Mouse (Mus musculus) stomach, postnatal 0 days (tissue): ENCODE measurements around the gene Pde8a. TPM values are rescaled to one million over a fixed set of nuclear protein-coding genes. Genes with fewer than 3 reads are reported as not detected.
A peak's percentile ranks its signal among the peaks of the same experiment; 100 is the strongest.
"Not testable (repeated sequence)": the region's sequence is repeated elsewhere in the genome, so short reads cannot be mapped to it uniquely, and the experiment has no call there.

Experiments
- ATAC-seq: fragments of 200-750 bp; cut with Nextera tagmentation; 2 replicates; pipeline ENCODE4 v1.8.0; 2017; ENCODE audit not compliant: low FRiP score, low TSS enrichment
- DNase-seq: peaks from one replicate; pipeline ENCODE4 v3.0.0-alpha.2; 2016; ENCODE audit warnings: low spot score
- H3K27ac ChIP-seq: fragments of 300-500 bp; sonication (generic); replicated peaks from 2 replicates; pipeline ENCODE4 v1.5.1; 2014; ENCODE audit warnings: mild to moderate bottlenecking, control low read depth
- H3K27me3 ChIP-seq: fragments of 300-500 bp; sonication (generic); 2 replicates; pipeline ENCODE4 v1.6.1; 2014; ENCODE audit warnings: low read length; ENCODE audit not compliant: control insufficient read depth, insufficient read depth
- H3K36me3 ChIP-seq: fragments of 300-500 bp; sonication (generic); 2 replicates; pipeline ENCODE4 v1.6.1; 2014; ENCODE audit warnings: low read length, mixed read lengths; ENCODE audit not compliant: control insufficient read depth, insufficient read depth
- H3K4me1 ChIP-seq: fragments of 300-500 bp; sonication (generic); replicated peaks from 2 replicates; pipeline ENCODE4 v1.6.1; 2014; ENCODE audit warnings: antibody characterized with exemption; ENCODE audit not compliant: control insufficient read depth, insufficient read depth
- H3K4me2 ChIP-seq: fragments of 300-500 bp; sonication (generic); replicated peaks from 2 replicates; pipeline ENCODE4 v1.6.1; 2014; ENCODE audit warnings: low read depth, mild to moderate bottlenecking, control low read depth, moderate library complexity
- H3K4me3 ChIP-seq: fragments of 300-500 bp; sonication (generic); 2 replicates; pipeline ENCODE4 v1.5.1; 2014; ENCODE audit warnings: low read depth, low read length, control low read depth
- H3K9ac ChIP-seq: fragments of 300-500 bp; sonication (generic); 2 replicates; pipeline ENCODE4 v1.6.1; 2014; ENCODE audit warnings: mild to moderate bottlenecking, low read length, control low read depth, mixed read lengths
- H3K9me3 ChIP-seq: fragments of 300-500 bp; sonication (generic); 2 replicates; pipeline ENCODE4 v1.6.1; 2016; ENCODE audit warnings: low read length; ENCODE audit not compliant: control insufficient read depth
- CTCF ChIP-seq: IDR thresholded peaks from 2 replicates; pipeline ENCODE4 v1.5.1; 2016; ENCODE audit warnings: antibody characterized with exemption, low read depth, mild to moderate bottlenecking, moderate library complexity
- EP300 ChIP-seq: optimal IDR thresholded peaks from 2 replicates; pipeline ENCODE3; 2016; ENCODE audit warnings: antibody characterized with exemption
- WGBS: fragments of 180-500 bp; shearing (Covaris S2); extraction: QIAGEN DNeasy Blood & Tissue Kit; methylation state at CpG from one replicate; pipeline ENCODE4 v1.1.7; 2014; 5-methylcytosine and 5-hydroxymethylcytosine counted together
- polyA plus RNA-seq: library from polyadenylated mRNA; unstranded; fragments of >200 nt; fragmentation: Nextera tagmentation; extraction: Ambion mirVana; gene quantifications from 2 replicates; pipeline ENCODE4 v1.2.1, GENCODE M21; 2015

The Pde8a gene
- polyA plus RNA-seq, 1 experiment from 2014 or later: 4.9 TPM

GRCm38 (mm10) chr7:81202389-81202788 lies 11.0 kb upstream of the Pde8a start:
- Histone ChIP-seq H3K4me3 (no peak overlapping the region), H3K4me1 (0 out of 2 replicates have a peak, but pooled peaks cover 3% of the 10 kb centered on the region), H3K27me3 (no peaks in the 10 kb centered on the region), H3K9ac (no peak overlapping the region), H3K36me3 (no peaks in the 10 kb centered on the region), H3K9me3 (no peaks in the 10 kb centered on the region), H3K27ac (no peak overlapping the region), H3K4me2 (no peak overlapping the region)
- TF ChIP-seq CTCF (no peak), EP300 (no peak)
- DNase-seq (no peak), ATAC-seq (no peak)
- 29% methylated on average over 5 of the region's 5 CpGs for WGBS

DNA sequence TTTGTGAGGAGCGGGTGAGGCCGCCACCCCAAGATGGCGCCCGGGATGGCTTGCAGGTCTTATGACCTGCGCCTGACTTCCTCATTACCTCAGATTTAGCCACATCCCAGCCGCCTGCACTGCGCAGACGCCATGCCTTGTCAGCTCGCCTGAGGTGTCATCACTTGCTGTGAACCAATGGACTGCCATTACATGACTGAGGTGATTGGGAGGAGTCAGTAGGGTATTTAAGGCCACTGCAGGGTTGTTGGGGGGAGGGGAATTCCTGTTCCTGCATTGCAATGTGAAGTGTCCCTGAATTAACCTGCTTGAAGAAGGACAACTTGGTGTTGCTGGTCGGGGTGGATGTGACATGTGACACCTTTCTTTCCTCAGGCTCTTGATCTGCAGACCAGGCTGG lies 9.8 kb upstream of the Pde8a start:
- ATAC-seq: not testable (repeated sequence)
- whole genome bisulfite sequencing: 94% methylated on average over 10 of the region's 10 CpGs

DNA sequence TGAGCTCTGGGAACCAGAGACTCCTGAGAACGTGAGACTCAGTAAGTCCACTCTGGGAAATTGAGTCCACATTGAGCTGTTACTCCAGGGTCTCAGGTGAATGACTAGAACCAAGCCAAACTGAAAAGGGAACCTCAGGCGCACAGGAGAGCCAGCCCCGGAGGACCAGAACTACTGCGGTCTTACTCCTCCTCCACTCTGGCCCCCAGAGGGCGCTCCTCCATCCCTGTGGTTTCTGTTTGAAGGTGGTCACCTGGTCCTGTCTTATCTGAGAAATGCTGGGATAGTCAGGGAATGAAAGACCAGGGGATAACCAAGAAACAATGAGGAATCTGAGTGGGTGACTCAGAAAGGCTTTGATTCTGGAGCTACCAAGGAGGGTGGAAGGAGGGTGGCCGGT lies 4.5 kb upstream of the Pde8a start:
- Histone ChIP-seq H3K9ac (no peak overlapping the region), H3K27ac (no peak overlapping the region), H3K36me3 (no peaks in the 10 kb centered on the region), H3K4me1 (no peaks in the 10 kb centered on the region), H3K27me3 (no peaks in the 10 kb centered on the region), H3K4me3 (no peak overlapping the region), H3K4me2 (no peak overlapping the region), H3K9me3 (no peaks in the 10 kb centered on the region)
- DNase-seq (peak; percentile 86), ATAC-seq (no peak)
- 14% methylated on average over 6 of the region's 6 CpGs for WGBS
- TF ChIP-seq EP300 (no peak), CTCF (peak; percentile 83)

More for the DNA sequence above, 9.8 kb upstream of the Pde8a start:
- not testable (repeated sequence) for H3K27me3 ChIP-seq, H3K4me2 ChIP-seq, H3K4me3 ChIP-seq, DNase-seq, H3K27ac ChIP-seq, H3K4me1 ChIP-seq, H3K36me3 ChIP-seq, H3K9me3 ChIP-seq, H3K9ac ChIP-seq

- DNase-seq: no peak
- H3K9me3 ChIP-seq: no peaks in the 10 kb centered on the region
- no peaks in the 10 kb centered on the region for H3K36me3 ChIP-seq
- H3K4me2 ChIP-seq: no peak overlapping the region
- 54% methylated on average over 12 of the region's 12 CpGs for WGBS
- TF ChIP-seq EP300 (no peak), CTCF (no peak)
- no peak for ATAC-seq
- no peak overlapping the region for H3K9ac ChIP-seq
- H3K27ac ChIP-seq: no peak overlapping the region
- H3K4me3 ChIP-seq: no peak overlapping the region
- no peaks in the 10 kb centered on the region for H3K27me3 ChIP-seq
- no peaks in the 10 kb centered on the region for H3K4me1 ChIP-seq
Observed at GRCm38 (mm10) chr7:81209979-81210685, 3.3 kb upstream of the Pde8a start.

DNA sequence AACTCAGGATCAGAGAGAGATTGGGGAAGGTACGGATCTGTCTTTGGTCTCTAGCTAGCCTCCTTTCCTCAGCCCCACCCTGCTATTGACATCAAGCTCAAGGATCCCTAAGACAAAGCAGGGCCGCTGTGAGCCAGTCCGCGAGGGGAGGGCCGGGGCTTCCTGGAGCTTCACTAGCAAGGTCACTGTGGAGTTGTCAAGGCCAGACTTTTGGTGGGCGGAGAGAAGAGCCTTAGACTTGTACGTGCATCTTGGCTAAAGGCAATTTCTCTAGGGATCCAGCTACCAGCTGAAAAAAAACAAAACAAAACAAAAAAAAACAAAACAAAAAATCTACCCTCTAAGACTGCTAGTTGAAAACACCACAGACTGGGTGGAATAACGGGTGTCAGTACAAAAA lies 1.6 kb upstream of the Pde8a start:
- Histone ChIP-seq H3K4me3 (no peak overlapping the region), H3K9ac (no peak overlapping the region), H3K27me3 (no peaks in the 10 kb centered on the region; the same call in 1 of the 2 replicates), H3K4me1 (no peaks in the 10 kb centered on the region), H3K36me3 (no peaks in the 10 kb centered on the region), H3K4me2 (peak overlapping the region; percentile 69), H3K27ac (peak overlapping the region; percentile 85), H3K9me3 (no peaks in the 10 kb centered on the region)
- TF ChIP-seq EP300 (no peak), CTCF (no peak)
- ATAC-seq (no peak), DNase-seq (no peak)
- WGBS: 24% methylated on average over 8 of the region's 8 CpGs

DNA sequence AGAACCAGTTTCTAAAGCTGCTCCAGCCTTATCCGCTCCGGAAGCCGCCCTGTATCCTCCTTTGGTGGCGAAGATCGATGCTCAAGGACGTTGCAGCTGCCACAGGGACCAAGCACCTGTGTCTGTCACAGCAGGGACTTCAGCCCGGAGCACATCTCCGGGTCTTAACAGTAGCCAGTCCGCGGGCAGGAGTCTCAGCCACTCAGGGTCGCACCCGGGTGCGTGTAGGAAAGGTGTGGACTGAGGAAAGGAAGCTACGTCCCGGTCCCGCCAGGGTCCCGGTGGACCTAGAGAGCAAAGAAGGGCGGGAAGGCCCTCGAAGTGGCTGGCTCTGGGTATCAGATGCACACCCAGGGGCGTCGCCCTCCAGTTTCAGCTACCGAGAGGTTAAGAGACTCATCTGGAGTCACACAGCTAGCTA lies 1.1 kb upstream of the Pde8a start:
- Histone ChIP-seq H3K9ac (peak overlapping the region; percentile 52), H3K27me3 (no peaks in the 10 kb centered on the region; the same call in 1 of the 2 replicates), H3K4me3 (peak overlapping the region; percentile 59), H3K4me1 (no peaks in the 10 kb centered on the region), H3K4me2 (peak overlapping the region; percentile 69), H3K36me3 (no peaks in the 10 kb centered on the region), H3K9me3 (no peaks in the 10 kb centered on the region), H3K27ac (peak overlapping the region; percentile 85)
- WGBS: under 1% methylated on average over 22 of the region's 22 CpGs
- ATAC-seq: peak; percentile 51
- DNase-seq: peak; percentile 76
- TF ChIP-seq CTCF (no peak), EP300 (no peak)
